In the genomic region with DNA sequence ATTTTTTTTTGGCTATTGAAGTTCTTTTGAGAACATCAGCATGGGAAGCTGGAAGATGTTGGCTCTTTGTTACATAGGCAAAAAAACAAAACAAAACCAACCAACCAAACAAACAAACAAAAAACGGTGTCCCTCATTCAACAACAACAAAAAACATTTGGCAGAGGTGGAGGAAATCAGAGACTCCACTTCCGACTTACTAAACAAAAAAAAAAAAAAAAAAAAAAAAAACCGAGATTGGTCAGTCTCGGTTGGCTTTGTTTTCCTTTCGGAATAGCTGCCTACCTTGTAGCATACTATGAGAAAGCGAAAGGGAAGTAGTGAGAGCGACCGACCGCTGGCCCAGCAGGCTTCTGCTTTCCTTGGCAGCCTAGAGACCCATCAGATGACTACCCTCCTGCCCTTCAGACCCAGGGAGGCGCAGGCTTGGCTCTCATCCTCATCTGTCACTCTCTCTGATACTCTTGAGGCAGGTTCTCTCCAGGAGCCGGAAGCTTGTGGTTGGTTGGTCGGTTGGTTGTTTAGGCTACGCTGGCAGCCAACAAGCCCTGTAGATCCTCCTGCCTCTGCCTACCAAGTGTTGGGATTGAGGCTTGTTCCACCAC, we compare ENCODE assay signal across 8 mouse cellular contexts. TPM values are rescaled to one million over a fixed set of nuclear protein-coding genes. Genes with fewer than 3 reads are reported as not detected.
DNase-seq lines count a peak whose midpoint lies in the region; ATAC-seq and TF ChIP-seq lines count a peak whose summit lies in the region.

No protein-coding gene starts in this region.

- H3K4me3 ChIP-seq in heart, adult 2 months, result peak overlapping the region; percentile 78
- H3K4me3 ChIP-seq in macrophage (ENCODE audit: inconsistent target), result peak overlapping the region; percentile 63

- no peak for ATAC-seq in CD4-positive, CD25-positive, alpha-beta regulatory T cell, adult 4 months

- peak; percentile 81 for TF ChIP-seq POLR2A in heart, adult 2 months (IDR thresholded peaks at IDR 0.05; ENCODE audit: insufficient read depth, low read depth, low read length)

- peaks cover 10% of the 10 kb centered on the region for H3K79me2 ChIP-seq in heart, adult 2 months (replicated peaks; ENCODE audit: control insufficient read depth, insufficient read depth, low read length)
- H3K79me2 ChIP-seq in macrophage (ENCODE audit: inconsistent target), result peaks cover 58% of the 10 kb centered on the region

- H3K4me1 ChIP-seq in heart, adult 2 months (ENCODE audit: control insufficient read depth, insufficient read depth, low read length), result peaks cover 8% of the 10 kb centered on the region

- peak overlapping the region; percentile 24; the same call in 1 of the 2 replicates for H3K9ac ChIP-seq in heart, adult 2 months (ENCODE audit: low read depth, low read length)

- intact Hi-C loops in heart, adult 2 months (cut with DNase I), result loop anchor here (2.0 kb wide), 1 partner anchor 15 kb away; no protein-coding TSS in a partner anchor

- H3K27ac ChIP-seq in heart, adult 2 months, result peak overlapping the region; percentile 98
- peak overlapping the region; percentile 79 for H3K27ac ChIP-seq in macrophage

- peak; percentile 37; the same call in 1 of the 2 replicates for TF ChIP-seq EP300 in heart, adult 2 months (IDR thresholded peaks at IDR 0.05; ENCODE audit: insufficient read depth, low read depth, low read length)

- no peak for TF ChIP-seq CTCF in heart, adult 2 months (IDR thresholded peaks at IDR 0.05)

- no peaks in the 10 kb centered on the region for H3K27me3 ChIP-seq in heart, adult 2 months (ENCODE audit: control insufficient read depth, insufficient read depth, low read length)

- 23% methylated on average over 13 of the region's 13 CpGs for WGBS in heart, adult 2 months
- WGBS in macrophage (ENCODE audit: missing documents), result under 1% methylated on average over 8 of the region's 13 CpGs

- no peaks in the 10 kb centered on the region for H3K36me3 ChIP-seq in heart, adult 2 months (ENCODE audit: control insufficient read depth, insufficient read depth, low read length)
- no peaks in the 10 kb centered on the region for H3K36me3 ChIP-seq in macrophage (ENCODE audit: inconsistent target)

- DNase-seq in CD4-positive, CD25-positive, alpha-beta regulatory T cell, adult 2 months (ENCODE audit: low read depth, low spot score), result peak; percentile 62
- peak; percentile 15 for DNase-seq in ZHBTc4 (ENCODE audit: low read depth, low spot score)
- peak; percentile 66 to 78 for DNase-seq in heart, adult 2 months
- peak; percentile 91 for DNase-seq in kidney, adult 9 months
- DNase-seq in thymus, postnatal 25 days, result peak; percentile 37
- no peak for DNase-seq in testis, postnatal 10 days (ENCODE audit: low spot score)

RNA-seq across cellular contexts. Expression of gene Ccdc12, which starts 1.3 kb away (rescaled TPM):
- polyA plus RNA-seq in CD4-positive, CD25-positive, alpha-beta regulatory T cell, adult 4 months (2017; shearing (Covaris generic)), result 100 to 1,000 TPM; 225 to 243 TPM
- total RNA-seq in heart, adult 2 months (2021), result 10 to 100 TPM; 54.1 to 66.1 TPM
- 91.3 and 94.8 TPM in 2 replicates for polyA plus RNA-seq in heart, adult 2 months (2012; rRNA removed)
- total RNA-seq in macrophage (2018; cell fraction: chromatin; rRNA removed), result 100 to 1,000 TPM in 17 of 26 experiments, 10 to 100 TPM in 9; 46.5 to 229 (median 117) TPM
- total RNA-seq in macrophage (2018; cell fraction: cytosol; rRNA removed), result 100 to 1,000 TPM; 104 to 201 (median 145) TPM
- total RNA-seq in macrophage (2018; cell fraction: nucleus; rRNA removed), result 100 to 1,000 TPM in 17 of 26 experiments, 10 to 100 TPM in 9; 43.2 to 258 (median 124) TPM
- 80.9 to 152 TPM (median 147 TPM) in 3 replicates for polyA plus RNA-seq in macrophage (2018)

RNA-seq across cellular contexts. Expression of gene Nbeal2, which starts 3.6 kb away (rescaled TPM):
- 10 to 100 TPM; 20.1 to 20.5 TPM for polyA plus RNA-seq in CD4-positive, CD25-positive, alpha-beta regulatory T cell, adult 4 months (2017; shearing (Covaris generic))
- 1 to 10 TPM; 7.6 to 8.5 TPM for total RNA-seq in heart, adult 2 months (2021)
- polyA plus RNA-seq in heart, adult 2 months (2012; rRNA removed), result 18.4 and 18.8 TPM in 2 replicates
- 100 to 1,000 TPM in 12 of 26 experiments, 10 to 100 TPM in 13, 1 to 10 TPM in 1; 6.2 to 170 (median 78.6) TPM for total RNA-seq in macrophage (2018; cell fraction: chromatin; rRNA removed)
- 10 to 100 TPM in 22 of 26 experiments, 1 to 10 TPM in 4; 7.3 to 21.7 (median 15.4) TPM for total RNA-seq in macrophage (2018; cell fraction: cytosol; rRNA removed)
- 10 to 100 TPM in 23 of 26 experiments, 1 to 10 TPM in 3; 6.0 to 71.7 (median 37.9) TPM for total RNA-seq in macrophage (2018; cell fraction: nucleus; rRNA removed)
- 8.6 to 16.6 TPM (median 14.0 TPM) in 3 replicates for polyA plus RNA-seq in macrophage (2018)

RNA-seq across cellular contexts. Expression of gene Nradd, which starts 33.3 kb away (rescaled TPM):
- polyA plus RNA-seq in CD4-positive, CD25-positive, alpha-beta regulatory T cell, adult 4 months (2017; shearing (Covaris generic)), result 1 to 10 TPM; 5.5 to 8.2 TPM
- 1 to 10 TPM; 1.3 to 1.4 TPM for total RNA-seq in heart, adult 2 months (2021)
- polyA plus RNA-seq in heart, adult 2 months (2012; rRNA removed), result 2.7 and 2.9 TPM in 2 replicates
- total RNA-seq in macrophage (2018; cell fraction: chromatin; rRNA removed), result 1 to 10 TPM in 20 of 26 experiments, not detected in 6; 1.3 to 8.1 (median 3.5) TPM
- total RNA-seq in macrophage (2018; cell fraction: cytosol; rRNA removed), result 1 to 10 TPM in 25 of 26 experiments, under 1 TPM in 1; 0.95 to 2.8 (median 1.6) TPM
- 1 to 10 TPM in 23 of 26 experiments, under 1 TPM in 2, not detected in 1; 0.67 to 7.7 (median 1.9) TPM for total RNA-seq in macrophage (2018; cell fraction: nucleus; rRNA removed)
- polyA plus RNA-seq in macrophage (2018), result 0.95 to 4.3 TPM (median 2.3 TPM) in 3 replicates
